Mouse (Mus musculus) cerebellum, adult 2 months (tissue): ENCODE data around the gene Snrnp40. TPM values are rescaled to one million over a fixed set of nuclear protein-coding genes. Genes with fewer than 3 reads are reported as not detected.
A peak's percentile ranks its signal among the peaks of the same experiment; 100 is the strongest.

Experiments used
- DNase-seq, 2 experiments: peaks; one replicate each; pipeline ENCODE4 v3.0.0; 2021
- H3K27ac ChIP-seq: fragments of 200-500 bp; 2 replicates; pipeline ENCODE4 v1.5.1; 2012; ENCODE audit warnings: low read length, control low read depth, inconsistent platforms; ENCODE audit not compliant: insufficient read depth
- H3K27me3 ChIP-seq: fragments of 200-500 bp; 2 replicates; pipeline ENCODE4 v1.6.1; 2012; ENCODE audit warnings: inconsistent platforms, mild to moderate bottlenecking, low read length, moderate library complexity; ENCODE audit not compliant: control insufficient read depth, insufficient read depth
- H3K4me1 ChIP-seq: fragments of 200-500 bp; 2 replicates; pipeline ENCODE4 v1.6.1; 2011; ENCODE audit warnings: low read length; ENCODE audit not compliant: control insufficient read depth, insufficient read depth
- H3K4me3 ChIP-seq: fragments of 200-500 bp; replicated peaks from 2 replicates; pipeline ENCODE3; 2011; ENCODE audit warnings: mild to moderate bottlenecking, low read depth, low read length, control low read depth; ENCODE audit not compliant: insufficient read depth
- CTCF ChIP-seq: fragments of 200-500 bp; IDR thresholded peaks from 2 replicates; pipeline ENCODE4 v1.5.1; 2011; ENCODE audit warnings: low read depth, mild to moderate bottlenecking, control low read depth, low read length, moderate library complexity, borderline replicate concordance; ENCODE audit not compliant: insufficient read depth
- POLR2A ChIP-seq: fragments of 200-500 bp; IDR thresholded peaks from 2 replicates; pipeline ENCODE4 v1.6.1; 2011; ENCODE audit warnings: low read length, control low read depth, borderline replicate concordance; ENCODE audit not compliant: insufficient read depth
- WGBS: fragments of 180-500 bp; shearing (Covaris S2); methylation state at CpG from one replicate; pipeline ENCODE4 v1.1.7; 2018; 5-methylcytosine and 5-hydroxymethylcytosine counted together
- polyA plus RNA-seq: library from polyadenylated mRNA; depleted of rRNA; stranded (reverse); fragments of >200 nt; gene quantifications from 2 replicates; pipeline ENCODE4 v1.2.3, GENCODE M21; 2012; rRNA removed

Snrnp40 gene
- polyA plus RNA-seq, 1 experiment, result 35.7 TPM

GRCm38 (mm10) chr4:130387256-130387655, 27.3 kb downstream of the Snrnp40 start:
- TF ChIP-seq POLR2A (no peak), CTCF (no peak)
- WGBS, result 17% methylated on average over 3 of the region's 3 CpGs

GRCm38 (mm10) chr4:130389496-130389895, 29.6 kb downstream of the Snrnp40 start:
- H3K27me3 ChIP-seq, result no peaks in the 10 kb centered on the region
- TF ChIP-seq POLR2A, result no peak
- TF ChIP-seq CTCF, result no peak
- peak; percentile 36 to 38 for DNase-seq
- WGBS, result 44% methylated on average over 6 of the region's 6 CpGs
- peaks cover 16% of the 10 kb centered on the region for H3K4me1 ChIP-seq
- H3K4me3 ChIP-seq, result no peak overlapping the region
- no peak overlapping the region for H3K27ac ChIP-seq

More at GRCm38 (mm10) chr4:130387256-130387655, 27.3 kb downstream of the Snrnp40 start:
- peak overlapping the region; percentile 95 for H3K27ac ChIP-seq
- H3K27me3 ChIP-seq, result no peaks in the 10 kb centered on the region
- DNase-seq, result peak; percentile 66 to 85
- no peak overlapping the region for H3K4me3 ChIP-seq
- peaks cover 16% of the 10 kb centered on the region for H3K4me1 ChIP-seq

- peaks cover 16% of the 10 kb centered on the region for H3K4me1 ChIP-seq
- H3K27ac ChIP-seq, result no peak overlapping the region
- DNase-seq, result no peak
- H3K27me3 ChIP-seq, result no peaks in the 10 kb centered on the region
- no peak overlapping the region for H3K4me3 ChIP-seq
- TF ChIP-seq POLR2A (no peak), CTCF (no peak)
- 95% methylated on average over 7 of the region's 7 CpGs for WGBS
Measured at GRCm38 (mm10) chr4:130389927-130390326, 30.0 kb downstream of the Snrnp40 start.

GRCm38 (mm10) chr4:130391265-130391664, 31.3 kb downstream of the Snrnp40 start:
- no peak for DNase-seq
- Histone ChIP-seq H3K27ac (no peak overlapping the region), H3K4me3 (no peak overlapping the region), H3K27me3 (no peaks in the 10 kb centered on the region), H3K4me1 (peaks cover 11% of the 10 kb centered on the region)
- 52% methylated on average over 3 of the region's 3 CpGs for WGBS
- TF ChIP-seq CTCF (peak; percentile 41; the same call in 1 of the 2 replicates), POLR2A (no peak)

Other genes with a start within 250 kb of the Snrnp40 start
- 4.3 and 5.2 TPM in 2 replicates for gene Hcrtr1, start 220.8 kb upstream of the Snrnp40 start, polyA plus RNA-seq
- 12.8 and 13.4 TPM in 2 replicates for gene Tinagl1, start 185.0 kb upstream of the Snrnp40 start, polyA plus RNA-seq
- gene Gm853, start 137.7 kb upstream of the Snrnp40 start, polyA plus RNA-seq, result 0.33 and 0.67 TPM in 2 replicates
- 39.6 and 46.5 TPM in 2 replicates for gene Serinc2, start 80.9 kb upstream of the Snrnp40 start, polyA plus RNA-seq
- gene Fabp3, start 51.5 kb upstream of the Snrnp40 start, polyA plus RNA-seq, result 196 and 220 TPM in 2 replicates
- 1.6 and 1.7 TPM in 2 replicates for gene Gm10570, start 51.5 kb upstream of the Snrnp40 start, polyA plus RNA-seq
- gene Zcchc17, start 189 bp upstream of the Snrnp40 start, polyA plus RNA-seq, result 87.9 and 89.6 TPM in 2 replicates
- 109 and 114 TPM in 2 replicates for gene Nkain1, start 214.0 kb downstream of the Snrnp40 start, polyA plus RNA-seq